Mouse (Mus musculus): Measurements from ENCODE around the gene Slc35b1. TPM values are rescaled to one million over a fixed set of nuclear protein-coding genes. Genes with fewer than 3 reads are reported as not detected.

The Slc35b1 gene
- polyA plus RNA-seq, 1 experiment, result 77.9 TPM

DNA sequence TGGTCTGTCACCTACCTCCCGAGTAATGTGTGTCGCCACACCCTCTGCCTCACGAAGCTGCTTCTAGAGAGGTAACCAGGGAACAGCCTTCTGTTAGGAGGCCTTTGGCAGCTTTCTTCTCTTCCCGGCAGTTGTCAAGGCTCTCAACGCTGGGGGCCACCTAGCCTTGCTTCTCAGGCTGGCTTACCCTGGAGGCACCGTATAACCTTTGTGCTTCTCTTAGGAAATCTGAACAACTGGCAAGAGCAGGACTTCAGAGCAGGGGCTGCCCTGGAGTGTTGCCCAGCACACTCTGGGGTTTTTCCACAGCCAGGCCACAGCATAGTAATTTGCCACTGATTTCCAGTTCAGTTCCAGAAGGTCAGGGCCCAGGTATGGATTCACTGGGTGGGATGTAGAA lies 34.2 kb upstream of the Slc35b1 start:
- TF ChIP-seq POLR2A (IDR thresholded peaks at IDR 0.05; ENCODE audit: extremely low read depth, insufficient read depth, low read length), result no peak
- TF ChIP-seq CTCF (IDR thresholded peaks at IDR 0.05; ENCODE audit: extremely low read depth, insufficient read depth, low read length), result no peak
- Histone ChIP-seq H3K27ac (ENCODE audit: insufficient read depth, low read length) (no peak overlapping the region), H3K4me3 (ENCODE audit: insufficient read depth, low read length) (no peak overlapping the region), H3K4me1 (ENCODE audit: control insufficient read depth, insufficient read depth, low read length) (peaks cover 2% of the 10 kb centered on the region; the same call in 1 of the 2 replicates)

DNA sequence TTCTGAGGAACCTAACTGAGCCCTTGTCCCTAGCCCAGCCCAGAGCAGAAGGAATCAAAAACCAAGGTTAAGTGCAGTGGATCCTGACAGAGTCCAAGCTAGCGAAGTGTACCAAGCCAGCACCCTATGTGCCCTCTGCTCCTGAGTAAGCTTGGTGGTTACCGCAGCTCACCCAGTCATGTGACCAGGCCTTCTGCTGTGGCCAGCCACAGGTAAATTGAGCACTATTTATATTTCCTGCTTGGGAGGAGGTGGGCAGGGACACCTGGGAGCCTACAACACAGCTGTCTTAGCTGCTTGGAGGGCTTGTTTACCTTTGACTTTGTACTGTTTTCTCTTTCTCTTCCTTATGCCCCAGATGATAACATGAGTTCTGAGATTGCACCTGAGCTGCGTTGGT lies 33.5 kb upstream of the Slc35b1 start:
- no peak for TF ChIP-seq CTCF (IDR thresholded peaks at IDR 0.05; ENCODE audit: extremely low read depth, insufficient read depth, low read length)
- no peak for TF ChIP-seq POLR2A (IDR thresholded peaks at IDR 0.05; ENCODE audit: extremely low read depth, insufficient read depth, low read length)
- Histone ChIP-seq H3K4me3 (ENCODE audit: insufficient read depth, low read length) (no peak overlapping the region), H3K4me1 (ENCODE audit: control insufficient read depth, insufficient read depth, low read length) (peaks cover 2% of the 10 kb centered on the region; the same call in 1 of the 2 replicates), H3K27ac (ENCODE audit: insufficient read depth, low read length) (no peak overlapping the region)

DNA sequence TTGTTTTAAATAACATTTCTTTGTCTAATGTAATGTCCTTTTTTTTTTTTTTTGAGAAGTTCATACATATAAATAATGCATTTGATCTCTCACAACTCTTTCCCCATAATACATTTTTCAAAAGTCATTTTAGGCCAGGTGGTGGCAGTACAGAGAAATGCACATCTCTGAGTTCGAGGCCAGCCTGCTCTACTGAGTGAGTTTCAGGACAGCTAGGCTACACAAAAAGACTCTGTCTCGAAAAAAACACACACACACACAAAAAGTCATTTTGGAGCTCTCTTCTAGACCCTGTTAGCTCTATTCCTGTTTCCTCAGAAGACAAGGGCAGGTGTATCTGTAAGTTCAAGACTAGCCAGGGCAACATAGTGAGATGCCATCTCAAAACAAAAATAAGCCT lies 31.8 kb upstream of the Slc35b1 start:
- TF ChIP-seq CTCF (IDR thresholded peaks at IDR 0.05; ENCODE audit: extremely low read depth, insufficient read depth, low read length), result no peak
- no peak for TF ChIP-seq POLR2A (IDR thresholded peaks at IDR 0.05; ENCODE audit: extremely low read depth, insufficient read depth, low read length)
- Histone ChIP-seq H3K4me3 (ENCODE audit: insufficient read depth, low read length) (no peak overlapping the region), H3K4me1 (ENCODE audit: control insufficient read depth, insufficient read depth, low read length) (peaks cover 4% of the 10 kb centered on the region), H3K27ac (ENCODE audit: insufficient read depth, low read length) (no peak overlapping the region)

DNA sequence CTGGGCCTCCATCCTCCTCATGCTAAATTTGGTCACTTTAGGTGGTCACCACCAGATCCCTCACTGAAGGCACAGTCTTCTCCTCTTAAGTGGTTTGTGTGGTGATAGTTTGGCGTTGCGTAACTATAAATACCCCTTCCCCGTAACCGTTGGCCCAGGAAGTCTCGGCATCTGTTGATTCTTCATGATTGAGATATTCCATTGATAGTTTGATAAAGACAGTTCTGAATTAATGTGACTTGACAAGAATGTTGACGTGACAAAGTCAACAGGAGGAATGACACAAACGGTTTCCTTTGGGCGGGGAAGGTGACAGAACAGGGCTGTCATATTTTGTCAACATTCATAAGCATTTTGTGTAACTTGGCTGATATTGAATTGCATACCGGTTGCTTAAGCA lies 31.3 kb upstream of the Slc35b1 start:
- H3K4me1 ChIP-seq (ENCODE audit: control insufficient read depth, insufficient read depth, low read length), result peaks cover 4% of the 10 kb centered on the region
- H3K27ac ChIP-seq (ENCODE audit: insufficient read depth, low read length), result no peak overlapping the region
- H3K4me3 ChIP-seq (ENCODE audit: insufficient read depth, low read length), result no peak overlapping the region
- TF ChIP-seq POLR2A (IDR thresholded peaks at IDR 0.05; ENCODE audit: extremely low read depth, insufficient read depth, low read length) (no peak), CTCF (IDR thresholded peaks at IDR 0.05; ENCODE audit: extremely low read depth, insufficient read depth, low read length) (no peak)

DNA sequence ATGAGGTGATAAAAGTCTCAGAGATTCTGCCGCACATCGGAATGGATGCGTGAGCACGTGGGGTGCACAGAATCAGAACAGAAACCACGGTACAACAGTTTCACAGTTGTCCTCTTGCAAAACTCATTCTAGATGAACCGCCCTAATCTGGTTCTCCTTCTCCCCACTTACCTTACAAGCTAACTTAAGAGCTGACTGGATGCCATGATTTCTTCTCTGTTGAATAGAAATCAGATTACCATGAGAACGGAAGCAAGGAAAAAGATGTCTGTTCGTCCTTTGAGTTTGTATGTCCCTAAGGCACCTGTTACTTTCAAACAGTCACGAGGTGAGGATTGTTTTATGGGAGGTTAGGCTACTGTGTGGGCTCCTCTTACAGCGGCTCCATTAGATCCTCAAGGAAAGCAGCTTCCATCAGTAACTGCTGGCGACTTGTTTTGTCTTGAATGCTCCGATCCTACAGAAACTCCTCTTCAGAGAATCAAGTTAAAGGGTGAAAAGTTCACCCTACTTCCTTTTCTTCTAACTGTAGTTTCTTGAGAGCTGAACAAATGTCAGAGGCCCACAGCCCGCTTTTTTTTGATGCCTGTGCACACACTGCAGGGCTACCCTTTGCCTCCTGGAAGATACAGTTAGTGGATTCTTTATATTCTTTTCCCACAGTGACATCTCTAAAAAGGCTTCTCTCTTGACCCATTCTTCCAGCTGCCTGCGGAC lies 30.1 kb upstream of the Slc35b1 start:
- TF ChIP-seq POLR2A (IDR thresholded peaks at IDR 0.05; ENCODE audit: extremely low read depth, insufficient read depth, low read length), result no peak
- no peak for TF ChIP-seq CTCF (IDR thresholded peaks at IDR 0.05; ENCODE audit: extremely low read depth, insufficient read depth, low read length)
- H3K27ac ChIP-seq (ENCODE audit: insufficient read depth, low read length), result no peak overlapping the region
- H3K4me1 ChIP-seq (ENCODE audit: control insufficient read depth, insufficient read depth, low read length), result peaks cover 4% of the 10 kb centered on the region
- H3K4me3 ChIP-seq (ENCODE audit: insufficient read depth, low read length), result no peak overlapping the region

DNA sequence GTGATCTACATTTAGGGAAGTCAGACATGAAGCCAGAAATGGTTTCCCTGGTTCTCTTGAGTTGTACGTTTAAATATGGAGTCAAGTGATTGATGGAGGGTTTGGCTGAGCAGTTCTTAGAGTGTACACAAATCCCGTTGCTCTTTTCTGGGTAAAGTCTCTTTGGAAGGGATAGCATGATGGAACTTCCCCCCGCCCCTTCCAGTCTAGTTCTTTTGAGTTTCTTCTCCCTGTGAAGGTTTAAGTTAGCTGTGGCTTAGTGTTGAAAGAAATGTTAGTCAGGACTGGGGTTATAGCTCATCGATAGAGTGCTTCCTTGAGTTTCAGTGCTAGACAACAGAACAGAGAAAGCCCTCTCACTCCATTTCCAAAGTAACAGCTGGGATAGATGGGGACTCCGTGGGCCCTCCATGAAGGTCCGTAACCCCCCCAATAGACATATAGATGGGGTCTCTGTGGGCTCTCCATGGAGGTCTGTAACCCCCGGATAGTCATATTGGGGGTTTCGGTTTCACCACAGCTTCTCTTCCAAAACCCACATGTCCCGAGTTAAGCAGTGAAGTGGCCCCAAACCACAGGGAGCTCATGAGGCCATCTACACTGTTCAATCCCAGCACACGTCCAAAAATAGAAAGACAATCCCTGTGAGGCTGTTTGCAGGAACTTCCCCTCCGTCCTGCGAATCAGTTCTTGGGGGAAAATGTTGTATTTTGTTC lies 29.4 kb upstream of the Slc35b1 start:
- TF ChIP-seq POLR2A (IDR thresholded peaks at IDR 0.05; ENCODE audit: extremely low read depth, insufficient read depth, low read length) (no peak), CTCF (IDR thresholded peaks at IDR 0.05; ENCODE audit: extremely low read depth, insufficient read depth, low read length) (no peak)
- Histone ChIP-seq H3K4me3 (ENCODE audit: insufficient read depth, low read length) (no peak overlapping the region), H3K4me1 (ENCODE audit: control insufficient read depth, insufficient read depth, low read length) (peaks cover 4% of the 10 kb centered on the region), H3K27ac (ENCODE audit: insufficient read depth, low read length) (no peak overlapping the region)

DNA sequence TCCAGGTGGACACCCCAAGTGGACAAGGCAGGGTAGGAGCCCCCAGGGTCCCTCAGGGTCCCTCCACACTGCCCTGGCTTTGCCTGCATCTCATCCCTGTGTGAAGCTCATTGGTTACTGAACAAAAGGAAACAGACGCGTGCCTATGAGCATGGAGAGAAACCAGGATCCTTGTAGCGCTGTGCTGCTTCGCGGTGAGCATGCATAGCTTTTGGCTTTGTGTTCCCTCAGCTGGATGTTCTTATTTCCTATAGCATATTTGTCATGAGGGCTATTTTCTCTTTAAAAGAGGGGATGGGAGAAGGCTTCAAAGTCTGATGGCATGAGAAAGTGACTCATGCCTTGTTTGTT lies 28.9 kb upstream of the Slc35b1 start:
- no peak overlapping the region for H3K27ac ChIP-seq (ENCODE audit: insufficient read depth, low read length)
- peaks cover 2% of the 10 kb centered on the region for H3K4me1 ChIP-seq (ENCODE audit: control insufficient read depth, insufficient read depth, low read length)
- TF ChIP-seq CTCF (IDR thresholded peaks at IDR 0.05; ENCODE audit: extremely low read depth, insufficient read depth, low read length), result no peak
- no peak for TF ChIP-seq POLR2A (IDR thresholded peaks at IDR 0.05; ENCODE audit: extremely low read depth, insufficient read depth, low read length)

DNA sequence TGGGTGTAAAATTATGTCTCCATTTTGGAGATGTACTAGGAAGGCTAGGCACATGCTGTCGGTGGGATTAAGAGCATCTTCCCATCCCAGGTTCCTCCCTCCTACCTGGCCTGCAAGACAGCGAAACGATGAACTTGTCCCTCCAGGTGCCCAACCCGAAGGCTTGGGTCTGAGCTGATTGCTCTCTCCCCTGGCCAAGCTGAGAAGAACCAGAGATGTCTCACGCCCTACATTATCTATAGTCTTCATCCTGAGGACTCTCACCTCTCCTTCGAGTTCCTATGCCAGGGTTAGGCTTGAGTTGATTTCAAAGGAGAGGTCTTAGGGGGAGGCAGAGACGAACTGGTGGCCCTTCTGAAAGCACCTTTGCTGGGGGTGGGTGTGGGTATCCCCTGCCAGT lies 28.5 kb upstream of the Slc35b1 start:
- TF ChIP-seq POLR2A (IDR thresholded peaks at IDR 0.05; ENCODE audit: extremely low read depth, insufficient read depth, low read length) (no peak), CTCF (IDR thresholded peaks at IDR 0.05; ENCODE audit: extremely low read depth, insufficient read depth, low read length) (no peak)
- no peak overlapping the region for H3K4me3 ChIP-seq (ENCODE audit: insufficient read depth, low read length)
- H3K4me1 ChIP-seq (ENCODE audit: control insufficient read depth, insufficient read depth, low read length), result peaks cover 2% of the 10 kb centered on the region
- H3K27ac ChIP-seq (ENCODE audit: insufficient read depth, low read length), result no peak overlapping the region

More for the DNA sequence above, 28.9 kb upstream of the Slc35b1 start:
- H3K4me3 ChIP-seq (ENCODE audit: insufficient read depth, low read length), result no peak overlapping the region

DNA sequence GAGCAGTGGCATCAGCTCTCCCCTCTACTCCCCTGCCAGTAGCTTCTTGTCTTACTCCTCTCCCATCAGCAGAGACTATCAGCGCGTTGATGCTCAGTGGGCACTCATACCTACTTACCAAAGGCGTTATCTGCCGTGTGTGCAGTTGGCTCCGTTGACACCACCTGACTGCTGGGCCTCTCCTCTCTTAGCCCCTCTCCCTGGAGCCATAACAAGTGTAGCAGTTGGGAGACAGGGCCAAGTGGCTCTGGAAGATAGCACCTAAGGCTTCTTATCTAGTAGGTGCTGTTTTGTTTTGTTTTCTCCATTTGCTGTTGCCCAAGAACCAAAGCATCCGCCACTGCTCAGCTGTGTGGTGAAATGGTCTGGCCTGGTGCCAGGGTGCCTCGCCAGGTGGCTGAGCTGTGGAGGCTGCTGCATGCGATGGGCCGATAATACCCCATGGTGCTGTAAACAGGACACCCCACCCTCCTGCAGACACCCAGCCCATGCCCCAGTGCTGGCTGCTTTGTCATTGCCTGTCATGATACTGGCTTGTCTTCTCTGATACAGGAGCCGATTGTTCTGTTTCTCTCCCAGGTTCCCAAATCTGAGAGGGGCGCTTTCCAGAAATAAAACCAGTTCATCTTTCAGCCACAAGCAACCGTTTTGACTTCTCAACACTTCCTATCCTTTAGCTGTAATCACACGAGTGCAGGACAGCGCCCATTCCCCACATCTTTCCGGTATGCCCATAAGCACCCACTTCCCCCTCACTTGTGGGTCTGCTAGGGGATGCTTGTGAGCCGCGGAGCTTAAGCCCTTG lies 27.8 kb upstream of the Slc35b1 start:
- Histone ChIP-seq H3K4me3 (ENCODE audit: insufficient read depth, low read length) (no peak overlapping the region), H3K27ac (ENCODE audit: insufficient read depth, low read length) (no peak overlapping the region), H3K4me1 (ENCODE audit: control insufficient read depth, insufficient read depth, low read length) (peaks cover 2% of the 10 kb centered on the region)
- TF ChIP-seq CTCF (IDR thresholded peaks at IDR 0.05; ENCODE audit: extremely low read depth, insufficient read depth, low read length), result no peak
- no peak for TF ChIP-seq POLR2A (IDR thresholded peaks at IDR 0.05; ENCODE audit: extremely low read depth, insufficient read depth, low read length)

Measured in cortical plate, adult 2 months (tissue).